Mouse (Mus musculus): ENCODE measurements around the gene U2af2.

Gene U2af2

DNA sequence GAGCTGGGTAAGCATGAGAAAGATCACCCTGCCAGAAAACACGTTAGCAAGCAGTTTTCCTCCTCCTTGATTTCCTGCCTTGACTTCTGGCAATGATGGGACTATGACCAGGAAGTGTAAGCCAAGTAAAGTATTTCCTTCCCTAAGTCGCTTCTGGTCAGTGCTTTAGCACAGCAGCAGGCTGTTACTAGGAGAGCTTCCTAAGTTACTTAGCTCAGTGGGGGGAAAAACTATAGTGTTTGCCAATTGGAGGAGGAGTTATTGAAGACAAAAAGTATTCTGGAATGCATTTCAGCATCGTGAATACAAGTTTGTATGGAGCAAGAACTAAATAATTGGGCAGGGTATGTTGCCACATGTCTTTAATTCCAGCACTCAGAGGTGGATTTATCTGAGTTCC lies 50.8 kb downstream of the U2af2 start:
- no peak for DNase-seq (ENCODE audit: low spot score)

DNA sequence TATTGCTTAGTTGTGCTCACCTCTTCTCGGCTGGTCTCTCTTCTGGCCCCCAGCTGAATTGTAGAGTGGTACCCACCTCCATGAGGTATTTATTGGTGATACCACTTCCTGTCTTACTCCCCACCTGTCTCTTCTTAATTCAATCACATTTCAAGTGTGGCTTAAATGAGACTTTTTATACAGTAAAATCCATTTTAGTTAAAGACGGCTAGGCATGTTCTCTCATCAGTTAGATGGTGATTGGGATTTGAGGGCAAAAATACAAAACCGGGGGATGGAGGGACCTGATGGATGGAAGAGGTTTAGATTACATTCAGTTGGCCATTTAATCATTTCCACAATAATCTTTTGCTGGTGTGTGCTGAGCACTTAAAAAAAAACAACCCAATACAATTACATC lies 54.9 kb downstream of the U2af2 start, which contains the start of gene Rfpl4:
Gene Rfpl4, minus strand, starts transcription at position 101 of the 400 bp plus-strand sequence.
- DNase-seq (ENCODE audit: low spot score), result no peak

DNA sequence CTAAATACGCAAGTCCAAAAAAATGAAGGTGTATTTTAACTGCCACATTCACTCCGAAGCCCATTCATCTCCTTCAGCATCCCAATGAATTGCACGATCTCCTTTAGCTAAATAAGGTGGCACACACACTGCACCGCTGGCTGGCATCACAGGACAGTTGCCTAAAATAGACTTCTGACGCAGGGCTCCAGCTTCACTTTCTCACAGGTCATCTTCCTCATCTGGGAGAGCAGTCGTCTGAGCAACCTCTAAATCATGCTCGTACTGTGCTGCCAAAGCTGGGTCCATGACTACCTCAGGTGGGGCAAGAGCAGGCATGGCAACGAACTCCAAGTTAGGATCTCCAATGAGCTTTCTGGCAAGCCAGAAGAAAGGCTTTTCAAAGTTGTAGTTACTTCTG lies 63.1 kb downstream of the U2af2 start:
- DNase-seq (ENCODE audit: low spot score), result no peak

DNA sequence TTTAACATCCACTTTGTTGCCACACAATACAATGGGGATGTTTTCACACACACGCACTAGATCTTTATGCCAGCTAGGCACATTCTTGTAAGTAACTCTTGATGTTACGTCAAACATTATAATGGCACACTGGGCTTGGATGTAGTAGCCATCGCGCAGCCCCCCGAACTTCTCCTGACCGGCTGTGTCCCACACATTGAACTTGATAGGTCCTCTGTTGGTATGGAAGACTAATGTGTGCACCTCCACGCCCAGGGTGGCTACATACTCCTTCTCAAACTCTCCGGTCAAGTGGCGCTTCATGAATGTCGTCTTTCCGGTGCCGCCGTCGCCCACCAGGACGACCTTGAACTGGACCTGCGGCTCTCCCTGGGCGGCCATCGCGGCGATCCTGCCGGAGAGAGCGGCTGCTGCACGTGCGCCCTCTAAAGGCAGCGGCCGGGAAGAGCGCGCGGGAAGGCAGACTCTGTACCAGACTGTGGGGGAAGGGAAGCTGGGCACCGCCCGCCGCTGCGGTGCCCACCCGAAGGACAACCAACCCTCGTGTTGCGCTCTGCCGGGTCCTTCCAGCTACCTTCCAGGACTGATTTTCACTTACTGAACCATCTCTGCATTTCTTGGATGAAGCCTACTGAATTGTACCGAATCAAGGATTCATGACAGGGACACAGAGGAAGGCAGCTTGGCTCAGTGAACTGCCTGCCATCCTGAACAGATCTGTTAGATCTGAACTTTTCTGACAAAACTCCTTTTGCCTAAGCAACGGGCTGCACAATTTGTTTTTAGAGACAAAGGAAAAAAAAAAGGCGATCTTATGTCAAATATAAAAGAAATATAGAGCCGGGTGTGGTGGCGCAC lies 63.8 kb downstream of the U2af2 start, which contains the start of gene Rasl2-9:
Gene Rasl2-9, minus strand, starts transcription at position 402 of the 858 bp plus-strand sequence.
- peak; percentile 76 for DNase-seq (ENCODE audit: low spot score)
